Mouse (Mus musculus) brain, adult 2 months (tissue): Measurements from ENCODE around the gene Dcun1d4.
"Not testable (repeated sequence)": the region's sequence is repeated elsewhere in the genome, so short reads cannot be mapped to it uniquely, and the experiment has no call there.

Experiments
- DNase-seq: peaks from one replicate; pipeline ENCODE4 v3.0.0; 2011; ENCODE audit warnings: low read depth, low spot score

Dcun1d4 gene

DNA sequence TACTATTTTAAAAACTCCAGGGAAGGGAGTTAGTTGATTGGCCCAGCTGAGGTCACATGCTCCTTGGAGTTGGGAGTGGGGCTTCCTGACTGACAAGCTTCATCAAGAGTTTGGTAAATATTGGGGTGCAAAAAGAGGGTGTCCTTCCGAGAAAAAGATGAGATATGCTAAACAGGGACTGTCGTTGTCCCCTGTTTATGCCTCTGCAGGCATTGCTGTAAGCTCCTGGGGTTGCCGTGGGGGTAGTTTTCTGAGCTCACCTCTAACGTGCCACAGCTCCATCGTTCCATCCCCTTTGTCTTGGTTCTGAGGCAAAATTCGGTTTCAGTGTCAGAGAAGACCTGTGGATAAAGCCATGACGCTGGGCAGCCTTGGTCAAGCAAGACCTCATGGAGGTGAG, at the start of gene Dcun1d4:
Gene Dcun1d4, plus strand, starts transcription at position 301 of the 400 bp plus-strand sequence.
- DNase-seq, result no peak

DNA sequence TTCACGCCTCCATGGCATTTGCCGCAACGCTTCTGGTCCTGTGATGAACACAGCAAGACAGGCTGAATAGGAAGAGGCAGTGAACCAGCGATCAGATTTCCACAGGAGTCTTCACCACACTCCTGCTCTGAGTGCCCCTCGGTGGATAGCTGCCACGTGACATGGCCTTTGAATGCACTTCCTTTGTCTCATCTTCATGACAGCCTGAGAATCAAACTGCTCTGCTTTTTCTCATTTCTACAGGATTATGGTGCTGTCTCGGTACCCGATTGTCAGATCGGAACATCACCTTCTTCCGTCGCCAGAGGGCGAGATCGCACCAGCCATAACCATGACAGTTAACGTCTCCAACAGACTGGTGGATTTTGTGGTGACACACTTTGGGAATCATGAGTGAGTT, 49.2 kb upstream of the Dcun1d4 start:
- peak; percentile 84 for DNase-seq

DNA sequence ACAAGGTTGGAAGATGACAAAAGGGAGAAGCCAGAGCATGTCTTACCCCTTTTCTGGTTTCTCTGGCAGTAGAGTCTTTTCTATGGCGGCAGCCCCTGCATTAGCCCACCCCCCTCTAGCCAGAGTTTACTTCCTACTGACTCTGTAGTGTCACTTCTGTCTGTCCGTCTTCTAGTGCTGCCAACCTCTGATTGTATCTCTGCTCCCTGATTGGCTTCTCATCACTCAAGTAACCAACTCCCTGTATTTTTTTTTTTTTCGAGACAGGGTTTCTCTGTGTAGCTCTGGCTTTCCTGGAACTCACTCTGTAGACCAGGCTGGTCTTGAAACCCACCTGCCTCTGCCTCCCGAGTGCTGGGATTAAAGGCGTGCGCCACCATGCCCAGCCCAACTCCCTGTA, 48.0 kb upstream of the Dcun1d4 start:
- DNase-seq, result no peak

DNA sequence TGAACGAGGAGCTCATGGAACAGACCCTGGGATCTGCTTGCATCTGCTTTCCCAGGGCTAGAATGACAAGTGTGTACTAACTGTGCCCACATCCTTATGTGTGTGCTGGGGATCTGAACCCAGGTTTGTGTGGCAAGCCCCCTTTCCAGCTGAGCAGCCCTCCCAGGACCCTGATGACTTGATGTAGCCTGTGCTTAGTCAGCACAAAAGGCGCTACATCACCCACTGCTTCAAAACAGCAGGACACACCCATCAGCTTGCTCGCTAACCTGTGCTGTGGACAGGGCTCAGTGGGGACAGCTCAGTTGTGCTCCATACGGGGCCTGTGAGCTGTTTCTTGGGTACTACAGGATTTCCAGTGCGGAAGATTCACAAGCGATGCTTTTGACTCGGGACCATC, 46.0 kb upstream of the Dcun1d4 start:
- DNase-seq, result no peak

DNA sequence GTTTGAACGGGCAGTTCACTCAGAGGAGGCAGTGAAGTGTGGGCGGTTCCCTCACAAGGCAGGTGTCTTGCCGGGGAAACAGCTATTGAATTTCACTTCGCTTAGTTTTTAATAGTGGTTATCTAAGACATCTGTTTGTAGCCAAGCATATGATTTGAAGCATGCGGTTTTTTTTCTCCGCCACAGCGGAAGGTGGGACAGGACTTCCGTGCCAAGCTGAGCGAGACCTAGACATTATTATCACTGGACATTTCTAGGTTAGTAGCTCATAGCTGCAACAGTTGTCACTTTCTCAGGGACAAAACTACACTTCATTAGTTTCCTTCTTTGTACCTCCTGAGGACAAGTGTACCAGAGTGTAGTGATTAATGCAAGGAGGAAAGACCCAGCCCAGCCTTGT, 38.6 kb upstream of the Dcun1d4 start:
- DNase-seq, result no peak

DNA sequence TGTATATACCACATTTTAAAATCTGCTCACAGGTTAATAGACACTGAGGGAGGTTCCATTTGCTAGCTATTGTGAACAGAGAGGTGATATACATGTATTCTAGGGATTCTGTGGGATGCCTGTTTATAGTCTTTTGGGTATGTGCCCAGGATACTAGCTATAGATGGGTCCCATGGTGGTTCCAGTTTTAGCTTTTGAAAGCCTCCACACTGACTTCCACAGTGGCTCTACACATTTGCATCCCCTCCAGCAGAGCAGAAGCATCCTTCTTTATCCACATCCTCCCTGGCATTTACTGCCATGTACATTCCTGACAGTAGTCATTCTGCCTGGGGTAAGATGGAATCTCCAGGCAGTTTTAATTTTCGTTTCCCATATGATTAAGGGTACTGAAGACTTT, 30.5 kb upstream of the Dcun1d4 start:
- DNase-seq, result peak; percentile 37

DNA sequence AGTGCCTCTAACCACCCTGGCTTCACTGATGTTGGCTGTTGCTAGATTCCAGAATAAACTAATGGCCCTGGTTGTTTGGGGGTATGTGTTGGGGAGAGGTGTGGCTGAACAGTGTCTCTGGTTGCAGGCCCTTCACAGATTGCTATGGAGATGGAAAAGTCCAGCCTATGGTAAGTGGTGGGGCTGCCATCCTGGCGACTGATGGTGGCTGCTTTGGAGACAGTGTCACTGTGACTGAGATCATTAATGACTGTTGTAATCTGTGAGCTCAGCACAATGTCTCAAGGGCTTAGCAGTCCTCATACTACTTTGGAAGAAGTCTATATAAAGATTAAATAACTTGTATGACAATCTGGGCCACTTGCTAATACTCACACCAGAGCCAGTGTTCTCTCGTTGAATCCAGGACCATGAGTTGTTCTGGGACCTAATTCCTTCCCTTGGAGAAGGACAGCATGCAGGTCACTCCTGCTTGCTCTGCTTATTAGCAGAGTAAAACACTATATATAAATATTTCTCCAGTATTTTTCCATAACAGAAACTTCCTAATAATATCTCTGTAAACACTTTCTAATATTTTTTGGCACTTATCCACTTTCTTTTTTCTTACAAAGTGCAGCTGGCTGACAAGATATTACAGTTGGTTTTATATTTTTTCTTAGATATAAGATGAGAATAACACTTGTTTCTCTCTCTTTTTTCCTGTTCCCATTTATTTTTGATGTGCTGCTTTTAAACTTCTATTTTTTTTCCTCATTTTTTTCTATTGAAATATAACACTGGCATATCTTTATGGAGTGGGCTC, 26.1 kb upstream of the Dcun1d4 start:
- DNase-seq, result no peak

DNA sequence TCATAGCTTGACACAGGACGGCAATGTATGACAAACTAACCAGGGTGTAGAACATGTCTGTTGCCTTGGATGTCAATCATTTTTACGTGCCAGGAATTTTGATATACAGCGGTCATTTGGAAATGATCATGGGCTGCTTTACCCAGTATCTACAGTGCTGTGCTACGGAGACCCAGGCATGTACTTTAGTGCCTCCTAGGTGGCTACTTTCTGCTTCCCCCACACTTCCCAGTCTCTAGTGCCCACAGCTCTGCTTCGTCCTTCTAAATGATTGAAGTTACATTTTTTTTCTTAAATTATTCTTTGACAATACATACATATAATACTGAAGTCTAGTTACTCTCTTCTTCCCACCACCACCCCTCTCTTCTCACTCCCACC, 25.5 kb upstream of the Dcun1d4 start:
- no peak for DNase-seq

DNA sequence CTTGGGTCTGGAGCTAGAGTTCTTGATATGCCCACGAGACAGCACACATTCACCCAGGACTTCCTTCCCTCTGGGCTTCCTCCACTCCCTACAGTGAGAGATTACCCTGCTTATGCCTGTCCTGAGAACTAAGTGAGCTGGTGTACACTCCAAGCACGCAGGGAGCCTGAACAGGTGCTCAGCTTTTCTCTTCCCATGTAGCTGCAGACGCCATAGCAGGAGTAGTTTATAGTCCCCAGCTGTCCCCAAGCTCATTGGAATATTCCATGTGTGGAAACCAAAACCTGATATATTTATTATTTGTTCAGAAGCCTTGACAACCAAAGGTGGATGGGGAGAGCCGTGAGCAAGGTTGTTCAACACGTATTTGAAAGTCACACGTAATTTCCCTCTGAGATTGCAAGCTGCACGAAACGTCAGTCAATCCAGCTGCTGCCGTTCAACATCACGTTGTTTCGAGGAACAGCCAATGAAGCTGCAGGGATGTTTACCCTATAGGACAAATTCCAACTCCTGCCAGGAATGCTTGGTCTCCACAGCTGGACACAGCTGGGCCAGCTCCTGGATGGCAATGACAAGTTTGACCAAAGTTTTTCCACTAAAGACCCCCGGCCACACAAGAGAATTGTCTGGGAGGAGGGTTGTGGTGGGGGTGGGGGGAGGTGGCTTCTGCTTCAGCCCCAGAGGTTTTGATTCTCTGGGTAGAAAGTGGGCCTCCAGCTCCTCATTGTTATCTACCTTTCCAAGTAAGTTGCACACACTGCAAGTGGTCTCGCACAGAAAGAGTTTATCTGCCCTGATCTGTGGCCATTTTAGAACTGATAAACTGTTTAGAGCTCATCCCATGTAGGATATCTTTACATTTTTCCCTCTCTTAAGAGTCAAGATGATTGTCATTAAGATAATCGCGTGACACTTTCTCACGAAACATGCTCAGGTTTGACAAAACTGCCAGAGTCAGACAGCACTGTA, 12.1 kb upstream of the Dcun1d4 start:
- no peak for DNase-seq

DNA sequence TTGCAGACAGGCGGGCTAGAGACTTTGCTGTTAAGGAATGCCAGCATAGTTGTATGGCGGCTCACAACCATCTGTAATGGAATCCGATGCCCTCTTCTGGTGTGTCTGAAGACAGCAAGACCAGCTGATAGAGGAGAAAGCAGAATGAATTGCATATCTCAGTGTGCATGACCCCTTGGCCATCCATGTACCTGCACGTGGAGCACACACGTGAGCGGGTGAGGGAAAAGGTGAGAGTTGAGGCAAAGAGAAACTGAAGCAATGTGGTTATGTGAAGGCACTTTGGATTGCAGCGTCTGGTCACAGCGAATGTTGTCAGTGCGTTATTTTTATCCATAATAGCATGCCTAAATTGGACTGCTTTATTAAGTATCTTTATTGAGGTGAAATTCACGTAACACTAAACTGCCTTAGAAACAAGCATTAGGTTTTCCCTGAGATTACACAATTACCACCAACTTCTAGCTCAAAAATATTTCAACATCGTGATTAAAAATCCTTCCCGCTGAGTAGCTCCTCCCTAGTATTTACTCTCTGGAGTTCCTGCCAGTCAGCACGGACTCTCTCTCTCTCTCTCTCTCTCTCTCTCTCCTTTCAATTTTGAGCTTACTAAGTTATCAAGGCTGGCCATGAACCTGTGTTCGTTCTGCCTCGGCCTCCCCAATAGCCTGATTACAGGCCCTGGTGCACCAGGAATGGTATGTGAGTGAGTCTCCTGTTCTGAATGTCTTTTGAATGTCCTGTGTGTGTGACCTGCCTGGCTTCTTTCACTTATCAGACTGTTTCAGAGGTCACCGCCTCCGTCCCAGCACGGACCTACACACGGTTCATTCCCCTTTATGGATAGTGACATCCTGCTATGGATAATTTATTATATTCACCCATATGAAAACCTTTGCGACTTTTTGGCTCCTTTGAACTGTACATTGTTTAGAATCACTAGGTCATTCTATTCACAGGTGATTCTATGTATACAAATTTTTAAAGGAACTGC, 6.1 kb upstream of the Dcun1d4 start:
- DNase-seq, result no peak

DNA sequence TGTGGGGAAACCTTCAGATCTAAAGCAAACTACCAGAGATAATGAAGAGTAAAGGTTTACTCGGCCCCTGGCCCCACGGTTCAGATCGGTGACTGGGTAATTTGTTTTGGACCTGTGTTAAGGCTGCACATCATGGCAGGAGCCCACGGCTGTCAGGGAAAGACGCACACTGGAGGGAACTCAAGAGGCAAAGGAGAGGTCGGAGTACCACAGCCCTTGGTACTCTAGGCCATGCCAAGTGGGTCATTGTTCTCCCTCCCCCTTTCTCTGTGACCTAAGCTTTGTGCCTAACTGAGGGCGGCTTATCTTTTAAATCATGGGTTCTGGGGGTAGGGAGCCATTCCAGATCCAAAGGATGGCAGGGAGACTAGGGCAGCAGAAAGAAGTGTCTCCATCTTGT, 601 bp downstream of the Dcun1d4 start:
- no peak for DNase-seq

DNA sequence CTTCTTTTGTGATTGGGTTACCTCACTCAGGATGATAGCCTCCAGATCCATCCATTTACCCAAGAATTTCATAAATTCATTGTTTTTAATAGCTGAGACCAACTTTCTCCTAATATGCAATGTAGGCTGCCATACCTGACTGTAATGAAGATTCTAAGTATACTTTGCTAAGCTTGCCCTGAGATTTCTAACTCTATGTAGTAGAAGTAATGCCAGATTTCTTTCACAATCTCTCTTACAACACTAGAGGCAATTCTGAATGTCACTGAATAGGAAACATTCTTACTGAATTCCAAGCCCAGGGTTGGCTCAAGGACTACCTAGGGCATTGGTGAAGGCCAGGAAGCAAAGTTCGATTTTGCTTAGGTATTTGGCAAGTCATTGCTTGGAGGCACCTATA, 1.6 kb downstream of the Dcun1d4 start:
- DNase-seq, result not testable (repeated sequence)

DNA sequence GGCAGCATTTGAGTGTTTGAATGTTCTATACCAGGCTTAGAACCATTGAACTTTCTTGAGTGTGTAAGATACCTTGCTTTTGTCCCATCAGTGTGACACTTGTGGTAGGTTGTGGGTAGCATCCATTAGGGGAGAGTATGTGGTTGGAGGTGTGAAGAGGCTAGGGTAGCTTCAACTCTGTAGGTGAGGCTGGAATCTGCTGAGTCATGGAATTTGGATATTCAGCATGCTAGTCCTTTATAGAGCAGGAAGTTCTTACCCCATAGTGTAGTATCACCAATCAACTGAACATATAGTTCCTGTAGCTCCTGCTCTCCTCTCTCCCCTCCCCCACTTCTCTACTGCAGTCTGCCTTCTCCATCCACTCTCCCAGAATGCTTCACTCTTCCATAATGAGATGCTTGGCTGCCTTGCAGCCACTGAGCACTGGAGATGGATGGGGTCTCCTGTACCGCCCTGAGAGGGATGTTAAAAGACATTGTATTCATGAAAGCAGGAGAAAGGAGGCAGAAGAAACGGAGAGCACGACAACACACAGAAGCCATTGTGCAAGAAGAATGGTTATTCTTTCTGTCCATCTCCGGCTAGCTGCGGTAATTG, 3.3 kb downstream of the Dcun1d4 start:
- DNase-seq, result peak; percentile 57

DNA sequence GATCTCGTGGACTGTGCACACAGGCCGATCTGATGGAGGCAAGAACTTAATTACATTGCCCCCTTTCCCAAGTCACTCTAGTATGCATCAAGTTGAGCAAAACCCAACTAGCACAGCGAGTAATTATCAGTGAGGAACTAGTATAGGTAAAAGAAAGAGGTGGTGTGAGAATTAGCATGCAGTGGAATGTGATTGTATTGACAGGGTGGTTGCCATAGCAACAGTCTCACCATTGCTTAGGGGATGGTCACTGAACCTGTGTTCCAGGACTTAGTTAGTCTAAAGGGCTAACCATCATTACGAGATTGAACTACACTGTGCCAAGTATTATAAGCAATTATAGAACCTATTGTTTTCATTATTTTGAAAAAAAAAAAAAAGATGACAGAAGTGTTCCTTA, 5.7 kb downstream of the Dcun1d4 start:
- no peak for DNase-seq

DNA sequence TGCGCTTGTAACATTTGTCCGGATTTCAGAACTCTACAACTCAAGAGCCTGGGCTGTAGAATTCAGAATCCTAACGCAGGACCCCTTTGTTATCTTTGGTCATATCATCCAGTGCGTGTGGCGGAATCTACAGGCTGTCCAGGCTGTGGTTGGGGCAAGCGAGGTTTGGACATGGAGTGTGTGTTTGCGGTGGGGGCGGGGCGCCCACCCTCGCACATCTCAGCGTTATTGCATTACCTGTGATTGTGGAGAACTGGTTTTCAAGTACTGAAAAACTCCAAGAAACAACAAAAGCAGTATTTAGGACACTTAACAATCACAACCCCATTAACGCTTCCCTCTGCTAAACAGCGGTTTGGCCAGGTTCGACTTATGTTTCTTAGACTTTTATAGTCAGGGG, 9.1 kb downstream of the Dcun1d4 start:
- DNase-seq, result no peak

DNA sequence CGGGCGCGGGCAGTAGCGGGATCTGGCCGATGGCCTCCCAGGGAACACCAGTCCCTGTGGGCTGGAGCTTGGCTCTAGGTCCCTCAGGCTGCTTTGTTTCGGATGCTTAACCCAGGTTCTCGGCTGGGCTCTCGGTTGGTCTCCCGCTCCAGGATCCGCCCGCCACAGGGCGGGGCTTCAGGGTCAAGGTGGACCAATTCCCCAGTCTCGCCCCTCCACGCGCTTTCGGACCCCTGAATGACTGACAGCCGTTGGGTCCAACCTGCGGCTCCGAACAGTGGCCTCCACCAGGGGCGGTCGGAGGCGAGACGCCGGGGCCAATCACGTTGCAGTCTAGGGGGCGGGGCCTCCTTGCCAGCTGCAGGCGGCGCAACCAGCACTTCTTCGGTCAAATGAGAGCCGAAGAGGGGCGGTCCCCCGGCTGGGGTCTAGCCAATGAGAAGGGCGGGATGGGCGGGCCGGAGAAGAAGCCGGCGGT, 9.8 kb downstream of the Dcun1d4 start:
- DNase-seq, result peak; percentile 100

DNA sequence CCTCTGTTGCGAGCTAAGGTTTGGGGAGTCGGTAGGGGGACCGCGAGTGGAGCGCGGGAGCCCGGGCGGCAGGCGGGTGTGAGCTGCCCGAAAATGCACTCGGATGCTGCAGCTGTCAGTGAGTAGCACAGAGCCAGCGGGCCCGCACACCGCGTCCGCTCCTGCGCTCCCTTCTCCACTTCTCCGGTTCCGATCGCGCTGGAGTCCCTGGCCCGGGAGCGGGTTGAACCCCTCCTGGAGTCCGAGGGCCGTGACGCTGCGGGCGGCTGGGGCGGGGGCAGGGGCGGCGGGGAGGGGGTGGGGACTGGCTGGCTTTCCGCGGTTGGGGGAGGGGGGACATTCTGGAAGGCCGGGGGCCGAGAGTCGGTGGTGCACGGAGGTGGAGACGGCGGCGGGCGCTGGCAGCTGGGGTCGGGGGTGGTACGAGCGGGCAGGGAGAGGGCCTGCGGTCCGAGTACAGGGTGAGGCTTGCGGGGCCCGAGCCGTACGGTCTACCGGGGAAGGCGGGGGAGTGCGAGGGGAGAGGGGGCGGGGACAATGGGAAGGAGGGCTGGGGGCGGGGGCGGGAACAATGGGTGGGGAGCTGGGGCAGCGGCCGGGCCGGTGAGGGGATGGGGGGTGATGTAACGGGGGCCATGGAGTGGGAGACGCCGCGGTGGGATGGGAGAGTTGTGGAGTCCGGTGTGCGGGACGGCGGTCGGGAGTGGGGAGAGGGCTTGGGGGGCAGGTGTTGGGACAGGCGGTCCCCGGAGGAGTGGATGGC, 10.5 kb downstream of the Dcun1d4 start:
- DNase-seq, result no peak

DNA sequence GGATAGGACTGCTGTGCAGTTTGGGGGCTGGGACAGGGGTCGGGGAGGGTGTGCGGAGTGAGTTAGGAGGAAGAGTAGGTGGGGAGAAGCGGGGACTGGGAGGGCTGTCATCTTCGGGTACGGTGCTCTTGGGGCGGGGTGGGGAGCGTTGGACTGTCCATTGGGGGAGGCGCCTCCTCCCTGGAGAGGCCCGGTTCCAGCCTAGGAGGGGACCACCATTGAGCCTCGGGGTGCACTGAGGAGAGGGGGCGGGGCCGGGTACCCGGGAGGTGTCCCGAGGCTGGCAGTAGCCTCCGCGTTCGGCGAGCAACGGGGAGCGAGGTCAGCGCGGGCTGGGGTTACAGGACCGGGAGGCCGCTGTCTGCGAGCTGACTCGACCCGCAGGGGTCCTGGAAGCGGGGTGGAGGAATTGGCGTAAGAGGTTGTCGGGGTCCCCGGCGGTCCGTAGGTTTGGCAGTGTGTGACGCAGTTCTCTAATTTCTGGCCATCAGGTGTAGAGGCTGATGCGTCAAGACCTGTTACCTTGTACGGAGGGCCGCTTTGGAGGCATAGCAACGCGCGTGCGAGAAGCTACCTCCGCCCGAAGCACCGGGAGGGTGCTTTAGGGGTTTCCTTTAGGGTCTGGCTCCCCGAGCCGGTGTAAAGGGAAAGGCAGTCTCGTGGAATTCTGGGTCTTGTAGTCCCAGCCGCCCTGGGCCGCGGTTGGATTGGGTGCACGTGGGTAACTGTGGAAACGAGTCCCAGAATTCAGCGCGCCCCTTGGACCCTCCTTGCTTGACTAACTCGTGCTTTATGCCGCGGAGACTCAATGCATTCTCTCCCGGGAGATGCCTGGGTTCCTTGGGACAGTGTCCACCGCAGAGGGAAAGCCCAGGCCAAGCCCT, 11.3 kb downstream of the Dcun1d4 start:
- peak; percentile 97 for DNase-seq

DNA sequence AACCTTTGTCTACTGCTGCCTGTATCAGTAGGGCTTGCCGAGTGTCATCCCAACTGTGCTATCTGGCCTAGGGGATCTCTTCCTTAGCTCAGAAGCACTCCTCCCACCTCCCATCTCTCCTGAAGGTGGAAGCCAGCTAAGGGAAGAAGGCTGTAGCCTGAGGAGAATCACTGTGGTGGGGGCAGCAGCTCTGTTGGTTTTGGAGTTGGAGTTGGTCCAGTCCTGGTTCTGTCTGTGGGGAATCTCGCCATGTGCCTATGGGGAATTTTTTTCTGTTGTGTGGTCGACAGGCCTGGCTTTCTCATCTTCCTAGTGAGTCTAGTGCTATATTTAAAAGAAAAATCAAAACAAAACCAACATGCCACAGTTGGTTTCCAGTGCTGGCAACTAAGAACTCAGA, 16.6 kb downstream of the Dcun1d4 start:
- DNase-seq, result peak; percentile 62
